In the genomic region with DNA sequence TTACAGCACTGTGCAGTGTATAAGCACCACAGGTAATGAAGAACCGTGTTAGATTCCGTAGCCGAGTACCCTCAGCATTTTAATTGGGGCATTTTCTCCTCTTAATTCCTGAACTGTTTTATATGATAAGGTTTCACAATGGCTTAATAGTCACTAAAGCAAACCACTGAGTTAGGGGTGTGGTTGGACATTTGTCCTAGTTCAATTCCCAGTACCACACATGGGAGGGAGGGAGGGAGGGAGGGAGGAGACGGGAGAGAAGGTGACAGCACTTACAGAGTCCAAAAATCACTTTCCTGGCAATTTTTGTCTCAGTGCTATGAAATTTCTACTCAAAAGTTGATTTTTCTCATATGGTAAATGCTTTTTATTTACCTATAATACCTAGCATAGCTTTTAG, we compare ENCODE assay signal across 22 mouse cellular contexts.
"Had no signal": no experiment of that assay in that cellular context is flagged by ENCODE, and none has a peak within 500 bp of the region (broad histone marks: within the 10 kb centered on the region; RNA-seq: fewer than 3 reads in every experiment).

No protein-coding gene starts in this region.

- H3K27me3 ChIP-seq: heart, embryonic 12.5 days; hindbrain, embryonic 12.5 days; intestine, embryonic 15.5 days; limb, embryonic 12.5 days; liver, embryonic 12.5 days had no signal

- H3K4me1 ChIP-seq: heart, embryonic 10.5 days; hindbrain, embryonic 10.5 days; hindbrain, embryonic 12.5 days; intestine, embryonic 15.5 days; limb, embryonic 10.5 days; limb, embryonic 12.5 days had no signal

- H3K9me3 ChIP-seq: heart, embryonic 10.5 days; heart, embryonic 12.5 days; hindbrain, embryonic 10.5 days; hindbrain, embryonic 12.5 days; intestine, embryonic 15.5 days; limb, embryonic 10.5 days; limb, embryonic 12.5 days; liver, embryonic 12.5 days had no signal

- H3K4me2 ChIP-seq: heart, embryonic 12.5 days; hindbrain, embryonic 12.5 days; hindbrain, embryonic 14.5 days; intestine, embryonic 15.5 days; limb, embryonic 12.5 days; liver, embryonic 12.5 days had no signal

- ATAC-seq: hindbrain, embryonic 16.5 days; inflammation-experienced regulatory T-cells, adult 6 months; intestine, embryonic 15.5 days; intestine, postnatal 0 days; liver, embryonic 12.5 days had no signal

- H3K9ac ChIP-seq: heart, embryonic 12.5 days; hindbrain, embryonic 12.5 days; hindbrain, embryonic 14.5 days; intestine, embryonic 15.5 days; limb, embryonic 12.5 days; liver, embryonic 12.5 days had no signal

- H3K27ac ChIP-seq: heart, embryonic 10.5 days; hindbrain, embryonic 10.5 days; hindbrain, embryonic 12.5 days; hindbrain, embryonic 14.5 days; intestine, embryonic 15.5 days; layer of hippocampus, adult 2 months; left cerebral cortex, adult 2 months; limb, embryonic 10.5 days; limb, embryonic 12.5 days; liver, embryonic 12.5 days had no signal

- H3K4me3 ChIP-seq: heart, embryonic 10.5 days; heart, embryonic 12.5 days; hindbrain, embryonic 10.5 days; hindbrain, embryonic 12.5 days; intestine, embryonic 15.5 days; layer of hippocampus, adult 2 months; left cerebral cortex, adult 2 months; limb, embryonic 10.5 days; limb, embryonic 12.5 days; liver, embryonic 12.5 days had no signal

- DNase-seq: gastrocnemius, postnatal 25 days; heart, adult 18-20 months; heart, postnatal 10 days; heart, postnatal 4 days; kidney, adult 18-20 months; kidney, adult 8-10 months; kidney, postnatal 10 days; kidney, postnatal 25 days had no signal
